Mouse (Mus musculus) CD4-positive naive resting alpha-beta T cell, adult 76 days (primary cell): Measurements from ENCODE around the gene Ube2e1. TPM values are rescaled to one million over a fixed set of nuclear protein-coding genes. Genes with fewer than 3 reads are reported as not detected.

Experiments
- total RNA-seq: library from RNA; stranded (reverse); gene quantifications from one replicate; pipeline ENCODE4 v1.2.4, GENCODE M21; 2023

Ube2e1 gene
- 72.1 TPM for total RNA-seq

DNA sequence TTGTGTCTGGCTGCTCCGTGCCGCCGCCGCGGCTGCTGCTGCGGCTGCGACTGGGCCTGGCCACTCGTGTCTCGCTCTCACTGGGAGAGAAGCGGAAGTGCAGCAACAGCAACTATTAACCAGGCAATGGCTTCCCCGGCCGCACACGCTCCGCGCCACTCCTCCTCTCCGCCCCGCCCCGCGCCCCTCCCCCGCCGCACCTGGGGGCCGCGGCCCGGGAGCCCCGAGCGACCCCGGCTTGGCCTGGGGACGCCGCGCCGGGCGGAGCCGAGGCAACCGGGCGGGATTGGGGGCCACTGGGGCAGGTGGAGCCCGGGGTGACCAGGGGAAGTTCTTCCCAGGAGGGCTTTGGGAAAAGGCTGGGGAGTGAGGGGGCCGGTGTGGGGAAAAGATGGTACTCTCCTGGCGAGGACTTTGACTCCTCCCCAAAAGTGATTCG lies at the start of gene Ube2e1:
Gene Ube2e1 (minus strand): TSS at position 167 of the 439 bp plus-strand sequence.

DNA sequence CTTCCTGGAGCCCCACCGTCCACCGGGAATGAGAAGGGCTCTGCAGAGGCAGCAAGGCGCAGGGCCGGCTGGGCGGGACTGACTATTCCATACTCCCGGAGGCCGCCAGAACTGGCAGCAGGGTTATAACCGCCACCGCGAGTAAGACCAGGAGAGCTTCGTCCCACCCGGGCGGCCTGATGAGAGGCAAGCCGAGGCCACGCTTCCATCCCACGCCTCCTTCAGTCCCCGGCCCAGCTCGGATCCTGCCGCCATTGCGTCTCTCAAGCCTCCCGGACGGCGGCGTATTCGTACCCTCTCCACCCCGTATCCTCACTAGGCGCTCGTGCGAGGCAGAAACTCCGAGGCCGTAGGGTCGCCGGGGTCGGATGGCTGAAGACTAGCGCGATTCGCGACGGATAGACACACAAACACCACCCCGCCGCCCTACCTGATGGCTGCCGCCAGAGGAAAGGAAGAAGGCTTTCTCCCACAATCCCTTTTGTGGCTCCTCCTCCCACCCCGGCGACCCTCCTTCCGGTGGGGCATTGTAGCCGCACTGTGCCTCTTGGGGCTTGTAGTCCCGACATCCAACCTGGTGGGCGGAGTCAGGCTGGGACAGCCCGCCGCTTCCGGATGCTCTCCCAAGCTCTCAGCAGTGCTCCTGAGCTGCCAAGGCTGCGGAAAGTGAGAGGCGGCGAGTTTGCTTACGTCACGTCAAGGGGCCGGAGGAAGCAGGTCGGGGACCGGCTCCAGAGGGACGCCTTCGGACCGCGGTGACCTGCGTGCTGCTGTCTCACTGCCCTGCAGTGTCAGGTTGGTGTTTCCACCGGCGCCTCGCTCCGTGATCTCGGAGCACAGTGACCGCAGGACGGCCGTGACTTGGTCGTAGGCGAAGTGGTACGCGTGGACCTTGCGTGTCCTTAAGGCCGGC lies 60.9 kb downstream of the Ube2e1 start, which contains the start of the genes Nkiras1 and Rpl15:
Gene Nkiras1 (plus strand): TSS at position 608 of the 913 bp plus-strand sequence.
Gene Rpl15 (minus strand): TSS at position 863 of the 913 bp plus-strand sequence.

DNA sequence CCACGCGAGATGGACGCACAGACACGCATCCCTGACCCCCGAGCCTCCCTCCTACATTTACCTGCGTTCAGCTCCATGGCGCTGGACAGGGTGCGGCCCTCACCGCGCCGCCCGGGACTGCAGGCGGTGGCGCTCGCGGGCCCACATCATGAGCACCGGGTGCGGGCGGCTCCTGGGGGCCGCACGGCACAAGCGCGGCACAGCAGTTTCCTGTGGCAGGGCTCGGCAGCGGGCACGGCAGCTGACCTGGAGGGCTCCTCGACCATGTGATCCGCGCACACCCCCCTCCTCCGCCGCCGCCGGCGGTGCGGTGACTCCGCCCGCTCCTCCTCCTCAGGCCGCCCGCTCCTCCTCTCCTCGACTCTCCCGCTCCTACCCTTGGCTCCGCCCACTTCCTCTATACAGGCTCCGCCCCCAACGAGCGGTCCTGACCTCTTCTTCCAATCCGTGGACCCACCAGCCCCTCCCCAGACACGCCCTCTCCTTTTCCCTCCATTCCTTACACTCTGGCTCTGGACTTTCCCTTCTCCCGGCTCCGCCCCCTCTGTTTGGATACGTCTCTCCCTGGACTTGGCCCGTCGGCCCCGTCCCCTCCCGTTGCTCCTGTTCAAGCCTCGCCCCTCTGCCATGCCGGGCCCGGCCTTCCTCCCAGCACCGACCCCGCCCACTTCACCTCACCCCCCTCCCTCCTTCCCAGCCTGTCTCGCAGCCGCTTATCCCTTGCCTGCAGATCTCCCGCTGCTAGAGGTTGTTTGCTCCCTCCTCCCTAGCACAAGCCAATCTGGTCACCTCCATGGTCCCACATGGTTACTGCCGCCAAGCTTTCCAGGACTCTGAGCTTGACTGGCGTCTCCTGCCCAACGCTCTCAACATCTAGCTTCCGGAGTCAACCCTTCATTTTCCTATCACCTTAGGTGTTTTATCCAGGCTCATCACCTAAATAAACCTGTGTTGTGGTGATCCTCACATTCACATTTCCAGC lies 92.6 kb downstream of the Ube2e1 start, which contains the start of gene Nr1d2:
Gene Nr1d2 (minus strand): TSS at position 378 of the 982 bp plus-strand sequence.

Other genes with a start within 250 kb of the Ube2e1 start
- gene Nr1d2, start 92.7 kb downstream of the Ube2e1 start, total RNA-seq = 182 TPM
- 16.1 TPM for gene Nkiras1, start 60.7 kb downstream of the Ube2e1 start, total RNA-seq
- gene Rpl15, start 60.5 kb downstream of the Ube2e1 start, total RNA-seq = 1,542 TPM